Mouse (Mus musculus) heart, postnatal 0 days (tissue): ENCODE measurements at regions not wholly inside any gene's neighbourhood (a gene's known extent, or its start where the extent isn't known, plus 50 kb on each side); places are given as distances from the start of the nearest gene placed in this dataset.

Source experiments
- ATAC-seq: fragments of 200-750 bp; cut with Nextera tagmentation; 2 replicates; pipeline ENCODE4 v1.8.0; 2017; ENCODE audit warnings: low read depth, moderate number of reproducible peaks, moderate library complexity; ENCODE audit not compliant: insufficient read depth
- DNase-seq: peaks from one replicate; pipeline ENCODE4 v3.0.0-alpha.2; 2016; ENCODE audit warnings: low spot score
- H3K27ac ChIP-seq: fragments of 300-500 bp; sonication (generic); 2 replicates; pipeline ENCODE4 v1.5.1; 2014; ENCODE audit warnings: low read depth, mild to moderate bottlenecking
- H3K27me3 ChIP-seq: fragments of 300-500 bp; sonication (generic); 2 replicates; pipeline ENCODE4 v1.6.1; 2014; ENCODE audit warnings: low read length, mixed read lengths; ENCODE audit not compliant: control insufficient read depth, insufficient read depth
- H3K36me3 ChIP-seq: fragments of 300-500 bp; sonication (generic); replicated peaks from 2 replicates; pipeline ENCODE4 v1.6.1; 2014; ENCODE audit warnings: low read length, mixed read lengths; ENCODE audit not compliant: control insufficient read depth, insufficient read depth
- H3K4me1 ChIP-seq: fragments of 300-500 bp; sonication (generic); 2 replicates; pipeline ENCODE4 v1.6.1; 2014; ENCODE audit warnings: antibody characterized with exemption; ENCODE audit not compliant: control insufficient read depth, insufficient read depth
- H3K4me2 ChIP-seq: fragments of 300-500 bp; sonication (generic); 2 replicates; pipeline ENCODE4 v1.6.1; 2014; ENCODE audit warnings: low read depth, mild to moderate bottlenecking, low read length, moderate library complexity
- H3K4me3 ChIP-seq: fragments of 300-500 bp; sonication (generic); 2 replicates; pipeline ENCODE4 v1.5.1; 2014; ENCODE audit warnings: low read depth, low read length
- H3K9ac ChIP-seq: fragments of 300-500 bp; sonication (generic); replicated peaks from 2 replicates; pipeline ENCODE4 v1.6.1; 2014; ENCODE audit warnings: low read depth, low read length, mixed read lengths
- H3K9me3 ChIP-seq: fragments of 300-500 bp; sonication (generic); replicated peaks from 2 replicates; pipeline ENCODE4 v1.6.1; 2016; ENCODE audit warnings: low read length; ENCODE audit not compliant: control insufficient read depth
- CTCF ChIP-seq: IDR thresholded peaks from 2 replicates; pipeline ENCODE4 v1.5.1; 2016; ENCODE audit warnings: antibody characterized with exemption, control low read depth, low read depth
- EP300 ChIP-seq: IDR thresholded peaks from 2 replicates; pipeline ENCODE4 v1.6.1; 2016; ENCODE audit warnings: antibody characterized with exemption, low read depth
- WGBS: fragments of 180-500 bp; shearing (Covaris S2); extraction: QIAGEN DNeasy Blood & Tissue Kit; methylation state at CpG from one replicate; pipeline ENCODE4 v1.1.7; 2014; 5-methylcytosine and 5-hydroxymethylcytosine counted together

- WGBS, result 68% methylated on average over 6 of the region's 6 CpGs
- H3K36me3 ChIP-seq, result no peaks in the 10 kb centered on the region
- H3K9me3 ChIP-seq, result no peaks in the 10 kb centered on the region
- H3K4me3 ChIP-seq, result no peak overlapping the region
- TF ChIP-seq EP300 (no peak), CTCF (no peak)
- no peaks in the 10 kb centered on the region for H3K27me3 ChIP-seq
- no peak overlapping the region for H3K9ac ChIP-seq
- no peak for DNase-seq
- ATAC-seq, result no peak
- H3K4me1 ChIP-seq, result no peaks in the 10 kb centered on the region
- no peak overlapping the region for H3K4me2 ChIP-seq
- no peak overlapping the region for H3K27ac ChIP-seq
These were observed 211.3 kb downstream of the Ccdc91 start for GRCm38 (mm10) chr6:147686927-147687326.

GRCm38 (mm10) chr6:147698255-147698654 lies 222.6 kb downstream of the Ccdc91 start:
- Histone ChIP-seq H3K4me3 (no peak overlapping the region), H3K27ac (no peak overlapping the region), H3K4me1 (no peaks in the 10 kb centered on the region), H3K4me2 (no peak overlapping the region), H3K36me3 (no peaks in the 10 kb centered on the region), H3K27me3 (no peaks in the 10 kb centered on the region), H3K9ac (no peak overlapping the region), H3K9me3 (no peaks in the 10 kb centered on the region)
- 95% methylated on average over 1 of the region's 1 CpGs for WGBS
- ATAC-seq, result no peak
- TF ChIP-seq EP300 (no peak), CTCF (no peak)
- DNase-seq, result no peak

GRCm38 (mm10) chr6:147699449-147699848 lies 223.8 kb downstream of the Ccdc91 start:
- Histone ChIP-seq H3K4me2 (no peak overlapping the region), H3K27ac (no peak overlapping the region), H3K36me3 (no peaks in the 10 kb centered on the region), H3K27me3 (no peaks in the 10 kb centered on the region), H3K4me1 (no peaks in the 10 kb centered on the region), H3K9me3 (no peaks in the 10 kb centered on the region), H3K4me3 (no peak overlapping the region), H3K9ac (no peak overlapping the region)
- WGBS, result 75% methylated on average over 3 of the region's 3 CpGs
- TF ChIP-seq CTCF (no peak), EP300 (no peak)
- DNase-seq, result no peak
- no peak for ATAC-seq

GRCm38 (mm10) chr6:147700629-147701028 lies 225.0 kb downstream of the Ccdc91 start:
- Histone ChIP-seq H3K4me1 (no peaks in the 10 kb centered on the region), H3K27ac (no peak overlapping the region), H3K27me3 (no peaks in the 10 kb centered on the region), H3K9ac (no peak overlapping the region), H3K4me2 (no peak overlapping the region), H3K4me3 (no peak overlapping the region), H3K36me3 (no peaks in the 10 kb centered on the region), H3K9me3 (no peaks in the 10 kb centered on the region)
- TF ChIP-seq CTCF (no peak), EP300 (no peak)
- no peak for DNase-seq
- WGBS, result 64% methylated on average over 2 of the region's 2 CpGs
- ATAC-seq, result no peak

- Histone ChIP-seq H3K27ac (no peak overlapping the region), H3K27me3 (no peaks in the 10 kb centered on the region), H3K4me2 (no peak overlapping the region), H3K4me3 (no peak overlapping the region), H3K4me1 (no peaks in the 10 kb centered on the region), H3K36me3 (no peaks in the 10 kb centered on the region), H3K9ac (no peak overlapping the region), H3K9me3 (no peaks in the 10 kb centered on the region)
- WGBS, result 62% methylated on average over 5 of the region's 5 CpGs
- TF ChIP-seq CTCF, result no peak
- no peak for TF ChIP-seq EP300
- ATAC-seq (no peak), DNase-seq (no peak)
These were observed 226.3 kb downstream of the Ccdc91 start for GRCm38 (mm10) chr6:147701956-147702355.

GRCm38 (mm10) chr6:147704297-147704696 lies 228.7 kb downstream of the Ccdc91 start:
- ATAC-seq (no peak), DNase-seq (no peak)
- H3K27ac ChIP-seq, result no peak overlapping the region
- whole genome bisulfite sequencing, result 86% methylated on average over 5 of the region's 5 CpGs
- no peaks in the 10 kb centered on the region for H3K27me3 ChIP-seq
- H3K36me3 ChIP-seq, result no peaks in the 10 kb centered on the region
- H3K4me2 ChIP-seq, result no peak overlapping the region
- no peaks in the 10 kb centered on the region for H3K4me1 ChIP-seq
- no peaks in the 10 kb centered on the region for H3K9me3 ChIP-seq
- no peak overlapping the region for H3K9ac ChIP-seq
- no peak overlapping the region for H3K4me3 ChIP-seq
- TF ChIP-seq CTCF (no peak), EP300 (no peak)
